Mouse (Mus musculus): Measurements from ENCODE around the gene Piwil1. TPM values are rescaled to one million over a fixed set of nuclear protein-coding genes. Genes with fewer than 3 reads are reported as not detected.
"Not testable (repeated sequence)": the region's sequence is repeated elsewhere in the genome, so short reads cannot be mapped to it uniquely, and the experiment has no call there.

Piwil1 gene
- polyA plus RNA-seq, 1 experiment = not detected

- TF ChIP-seq EP300 (IDR thresholded peaks at IDR 0.05; ENCODE audit: insufficient read depth, low read depth, low read length) (no peak), CTCF (IDR thresholded peaks at IDR 0.05; ENCODE audit: low read depth, low read length) (peak; percentile 44)
- Histone ChIP-seq H3K27ac (ENCODE audit: insufficient read depth, low read length) (no peak overlapping the region), H3K9me3 (replicated peaks; ENCODE audit: control insufficient read depth, insufficient read depth, low read length, poor library complexity, severe bottlenecking) (no peaks in the 10 kb centered on the region), H3K36me3 (ENCODE audit: control insufficient read depth, insufficient read depth, low read length, poor library complexity, severe bottlenecking) (no peaks in the 10 kb centered on the region), H3K4me1 (ENCODE audit: control insufficient read depth, insufficient read depth, low read length) (no peaks in the 10 kb centered on the region), H3K9ac (ENCODE audit: low read depth, poor library complexity, severe bottlenecking) (no peak overlapping the region), H3K4me3 (ENCODE audit: low read depth, low read length) (no peak overlapping the region), H3K27me3 (ENCODE audit: control insufficient read depth, insufficient read depth, low read length, poor library complexity, severe bottlenecking) (no peaks in the 10 kb centered on the region)
These were observed 9.5 kb downstream of the Piwil1 start for GRCm38 (mm10) chr5:128711847-128712246.

- Histone ChIP-seq H3K27me3 (ENCODE audit: control insufficient read depth, insufficient read depth, low read length, poor library complexity, severe bottlenecking) (no peaks in the 10 kb centered on the region), H3K4me3 (ENCODE audit: low read depth, low read length) (no peak overlapping the region), H3K36me3 (ENCODE audit: control insufficient read depth, insufficient read depth, low read length, poor library complexity, severe bottlenecking) (no peaks in the 10 kb centered on the region), H3K27ac (ENCODE audit: insufficient read depth, low read length) (no peak overlapping the region), H3K4me1 (ENCODE audit: control insufficient read depth, insufficient read depth, low read length) (no peaks in the 10 kb centered on the region), H3K9me3 (replicated peaks; ENCODE audit: control insufficient read depth, insufficient read depth, low read length, poor library complexity, severe bottlenecking) (no peaks in the 10 kb centered on the region), H3K9ac (ENCODE audit: low read depth, poor library complexity, severe bottlenecking) (no peak overlapping the region)
- TF ChIP-seq CTCF (IDR thresholded peaks at IDR 0.05; ENCODE audit: low read depth, low read length) = no peak
- no peak for TF ChIP-seq POLR2A (IDR thresholded peaks at IDR 0.05; ENCODE audit: insufficient read depth, low read length)
- no peak for TF ChIP-seq EP300 (IDR thresholded peaks at IDR 0.05; ENCODE audit: insufficient read depth, low read depth, low read length)
These were observed 12.8 kb downstream of the Piwil1 start for GRCm38 (mm10) chr5:128715171-128715570.

- H3K4me1 ChIP-seq (ENCODE audit: control insufficient read depth, insufficient read depth, low read length); H3K4me3 ChIP-seq (ENCODE audit: low read depth, low read length); H3K9ac ChIP-seq (ENCODE audit: low read depth, poor library complexity, severe bottlenecking); H3K36me3 ChIP-seq (ENCODE audit: control insufficient read depth, insufficient read depth, low read length, poor library complexity, severe bottlenecking); H3K9me3 ChIP-seq (replicated peaks; ENCODE audit: control insufficient read depth, insufficient read depth, low read length, poor library complexity, severe bottlenecking); H3K27ac ChIP-seq (ENCODE audit: insufficient read depth, low read length); H3K27me3 ChIP-seq (ENCODE audit: control insufficient read depth, insufficient read depth, low read length, poor library complexity, severe bottlenecking): not testable (repeated sequence)
These were observed 18.1 kb downstream of the Piwil1 start for GRCm38 (mm10) chr5:128720461-128720860.

- H3K4me1 ChIP-seq (ENCODE audit: control insufficient read depth, insufficient read depth, low read length) = no peaks in the 10 kb centered on the region
- H3K27me3 ChIP-seq (ENCODE audit: control insufficient read depth, insufficient read depth, low read length, poor library complexity, severe bottlenecking) = peaks cover 1% of the 10 kb centered on the region; the same call in 1 of the 2 replicates
- TF ChIP-seq CTCF (IDR thresholded peaks at IDR 0.05; ENCODE audit: low read depth, low read length) = peak; percentile 66
- TF ChIP-seq POLR2A (IDR thresholded peaks at IDR 0.05; ENCODE audit: insufficient read depth, low read length) = no peak
- no peak overlapping the region for H3K4me3 ChIP-seq (ENCODE audit: low read depth, low read length)
- no peaks in the 10 kb centered on the region for H3K36me3 ChIP-seq (ENCODE audit: control insufficient read depth, insufficient read depth, low read length, poor library complexity, severe bottlenecking)
- no peaks in the 10 kb centered on the region for H3K9me3 ChIP-seq (replicated peaks; ENCODE audit: control insufficient read depth, insufficient read depth, low read length, poor library complexity, severe bottlenecking)
- no peak overlapping the region for H3K9ac ChIP-seq (ENCODE audit: low read depth, poor library complexity, severe bottlenecking)
- no peak overlapping the region for H3K27ac ChIP-seq (ENCODE audit: insufficient read depth, low read length)
These were observed 27.0 kb downstream of the Piwil1 start for GRCm38 (mm10) chr5:128729341-128729740.

- Histone ChIP-seq H3K4me3 (ENCODE audit: low read depth, low read length) (no peak overlapping the region), H3K9me3 (replicated peaks; ENCODE audit: control insufficient read depth, insufficient read depth, low read length, poor library complexity, severe bottlenecking) (no peaks in the 10 kb centered on the region), H3K36me3 (ENCODE audit: control insufficient read depth, insufficient read depth, low read length, poor library complexity, severe bottlenecking) (no peaks in the 10 kb centered on the region), H3K9ac (ENCODE audit: low read depth, poor library complexity, severe bottlenecking) (no peak overlapping the region), H3K4me1 (ENCODE audit: control insufficient read depth, insufficient read depth, low read length) (no peaks in the 10 kb centered on the region), H3K27ac (ENCODE audit: insufficient read depth, low read length) (no peak overlapping the region), H3K27me3 (ENCODE audit: control insufficient read depth, insufficient read depth, low read length, poor library complexity, severe bottlenecking) (peaks cover 1% of the 10 kb centered on the region; the same call in 1 of the 2 replicates)
- TF ChIP-seq POLR2A (IDR thresholded peaks at IDR 0.05; ENCODE audit: insufficient read depth, low read length) (no peak), CTCF (IDR thresholded peaks at IDR 0.05; ENCODE audit: low read depth, low read length) (peak; percentile 81)
These were observed 28.3 kb downstream of the Piwil1 start for GRCm38 (mm10) chr5:128730634-128731033.

GRCm38 (mm10) chr5:128732416-128733014, 30.2 kb downstream of the Piwil1 start:
- Histone ChIP-seq H3K27me3 (ENCODE audit: control insufficient read depth, insufficient read depth, low read length, poor library complexity, severe bottlenecking) (peaks cover 1% of the 10 kb centered on the region; the same call in 1 of the 2 replicates), H3K9me3 (replicated peaks; ENCODE audit: control insufficient read depth, insufficient read depth, low read length, poor library complexity, severe bottlenecking) (no peaks in the 10 kb centered on the region), H3K4me1 (ENCODE audit: control insufficient read depth, insufficient read depth, low read length) (no peaks in the 10 kb centered on the region), H3K27ac (ENCODE audit: insufficient read depth, low read length) (no peak overlapping the region), H3K4me3 (ENCODE audit: low read depth, low read length) (no peak overlapping the region), H3K9ac (ENCODE audit: low read depth, poor library complexity, severe bottlenecking) (no peak overlapping the region), H3K36me3 (ENCODE audit: control insufficient read depth, insufficient read depth, low read length, poor library complexity, severe bottlenecking) (no peaks in the 10 kb centered on the region)
- TF ChIP-seq CTCF (IDR thresholded peaks at IDR 0.05; ENCODE audit: low read depth, low read length) = peak; percentile 45
- TF ChIP-seq POLR2A (IDR thresholded peaks at IDR 0.05; ENCODE audit: insufficient read depth, low read length) = no peak
- TF ChIP-seq EP300 (IDR thresholded peaks at IDR 0.05; ENCODE audit: insufficient read depth, low read depth, low read length) = no peak

All from ES-Bruce4 (cell line).